Mouse (Mus musculus): ENCODE results near the gene Krtap19-3.

Krtap19-3 gene

GRCm38 (mm10) chr16:88877938-88878337, at the start of gene Krtap19-3:
TSS of gene Krtap19-3 (minus strand) at chr16:88878038.
- WGBS = 89% methylated on average over 2 of the region's 2 CpGs

DNA sequence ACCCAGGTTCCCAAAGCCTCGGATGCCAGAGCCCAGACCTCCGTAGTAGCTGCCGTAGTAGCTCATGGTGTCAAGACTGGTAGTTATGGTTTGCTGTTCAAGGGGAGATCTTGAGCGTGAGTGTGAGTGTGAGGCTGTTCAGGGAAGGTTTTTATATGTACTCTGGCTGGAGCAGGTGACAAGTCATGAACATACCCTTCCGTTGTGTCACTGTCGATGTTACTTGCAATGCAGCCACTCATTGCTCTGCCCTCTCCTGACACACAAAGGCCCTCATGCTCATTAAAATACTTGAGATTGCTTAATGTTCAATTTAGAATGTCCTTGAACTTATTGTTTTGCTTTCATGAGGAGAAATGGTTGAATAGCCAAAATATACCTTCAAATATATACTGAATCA, 18.5 kb upstream of the Krtap19-3 start, which contains the start of gene Krtap19-5:
Gene Krtap19-5 (minus strand): TSS at position 101 of the 400 bp plus-strand sequence.
- 95% methylated on average over 6 of the region's 6 CpGs for WGBS

DNA sequence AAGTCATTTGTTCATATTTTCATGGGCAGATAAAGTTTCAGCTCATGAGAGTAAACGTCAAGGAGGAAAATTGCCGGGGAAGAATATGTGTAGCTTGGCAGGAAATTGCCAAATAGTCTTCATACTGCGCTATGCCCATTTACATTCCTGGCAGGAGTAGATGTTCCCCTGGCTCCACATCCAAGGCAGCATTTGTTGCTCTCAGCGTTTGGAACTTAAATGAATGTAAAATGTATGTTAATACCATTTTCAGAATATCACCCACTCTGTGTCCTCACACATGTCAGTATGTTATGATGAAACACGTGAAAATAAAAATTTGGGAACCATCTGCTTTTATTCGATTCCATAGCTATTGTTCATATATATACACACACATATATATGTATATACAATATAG, 9.0 kb upstream of the Krtap19-3 start:
- 54% methylated on average over 6 of the region's 6 CpGs for whole genome bisulfite sequencing

DNA sequence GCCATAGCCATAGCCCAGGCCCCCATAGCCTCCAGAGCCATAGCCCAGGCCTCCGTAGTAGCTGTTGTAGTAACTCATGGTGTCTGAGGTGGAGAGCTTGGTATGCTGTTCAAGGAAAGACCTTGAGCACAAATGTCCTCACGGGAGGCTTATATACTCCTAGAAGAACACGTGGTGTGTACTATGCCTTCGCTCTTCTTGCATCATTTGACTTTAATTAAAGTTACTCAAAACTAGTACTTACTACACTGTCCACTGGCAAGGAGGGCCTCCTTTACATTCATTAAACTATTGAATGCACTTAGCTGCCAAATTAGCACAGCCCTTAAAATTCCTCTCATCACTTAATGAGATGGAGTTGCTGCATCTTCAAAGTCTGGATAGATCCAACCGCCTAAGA, 7.2 kb upstream of the Krtap19-3 start, which contains the start of gene Krtap19-4:
Gene Krtap19-4 (minus strand): TSS at position 101 of the 400 bp plus-strand sequence.
- WGBS = 84% methylated on average over 5 of the region's 5 CpGs

DNA sequence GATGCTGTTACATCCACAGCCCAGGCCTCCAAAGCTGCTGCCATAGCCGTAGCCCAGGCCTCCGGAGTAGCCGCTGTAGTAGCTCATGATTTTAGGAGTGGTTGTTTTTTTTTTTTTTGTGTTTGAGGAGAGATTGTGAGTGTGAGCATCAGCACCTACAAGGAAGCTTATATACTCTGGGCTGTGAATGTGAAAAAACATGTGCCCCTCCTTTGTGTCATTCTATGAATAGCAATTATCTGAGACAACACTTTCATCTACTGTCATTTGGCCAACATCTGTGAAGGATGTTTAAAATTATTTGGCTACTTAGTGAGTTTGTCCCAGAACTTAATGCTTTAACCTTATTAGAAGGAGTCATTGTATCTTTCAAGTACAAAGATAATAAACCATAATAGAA, 3.7 kb downstream of the Krtap19-3 start, which contains the start of gene Krtap19-2:
Gene Krtap19-2 (minus strand): TSS at position 101 of the 400 bp plus-strand sequence.
- 96% methylated on average over 3 of the region's 3 CpGs for WGBS

DNA sequence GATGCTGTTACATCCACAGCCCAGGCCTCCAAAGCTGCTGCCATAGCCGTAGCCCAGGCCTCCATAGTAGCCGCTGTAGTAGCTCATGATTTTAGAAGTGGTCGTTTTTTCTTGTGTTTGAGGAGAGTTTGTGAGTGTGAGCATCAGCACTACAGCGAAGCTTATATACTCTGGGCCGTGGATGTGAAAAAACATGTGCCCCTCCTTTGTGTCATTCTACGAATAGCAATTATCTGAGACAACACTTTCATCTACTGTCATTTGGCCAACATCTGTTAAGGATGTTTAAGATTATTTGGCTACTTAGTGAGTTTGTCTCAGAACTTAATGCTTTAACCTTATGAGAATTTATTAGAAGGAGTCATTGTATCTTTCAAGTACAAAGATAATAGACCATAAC, 8.5 kb downstream of the Krtap19-3 start, which contains the start of gene Krtap19-1:
Gene Krtap19-1 (minus strand): TSS at position 101 of the 400 bp plus-strand sequence.
- 88% methylated on average over 6 of the region's 6 CpGs for WGBS

GRCm38 (mm10) chr16:88864887-88865407, 12.9 kb downstream of the Krtap19-3 start:
- WGBS = 92% methylated on average over 4 of the region's 4 CpGs

- WGBS = 24% methylated on average over 5 of the region's 5 CpGs
Measured at GRCm38 (mm10) chr16:88851450-88851849, 26.4 kb downstream of the Krtap19-3 start.

- WGBS = 88% methylated on average over 4 of the region's 4 CpGs
Measured at GRCm38 (mm10) chr16:88848558-88848957, 29.3 kb downstream of the Krtap19-3 start.

DNA sequence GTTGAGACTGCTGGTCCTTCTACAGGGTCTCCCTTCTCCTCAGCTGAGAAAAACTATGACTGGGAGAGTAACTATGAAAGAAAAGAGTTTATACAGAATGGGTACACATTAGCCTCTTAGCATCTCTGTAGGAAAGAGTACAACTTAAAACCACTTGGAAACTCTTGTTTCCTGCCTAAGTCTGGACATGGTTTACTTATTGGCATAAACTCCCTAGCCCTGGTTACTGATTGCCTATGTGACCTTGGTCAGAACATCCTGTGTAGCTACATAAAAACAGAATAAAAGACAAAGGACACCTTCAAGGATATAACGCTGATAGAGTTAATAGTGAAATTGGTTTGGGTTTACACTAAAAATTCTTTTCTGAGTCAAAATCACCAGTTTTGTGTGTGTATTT, 30.5 kb downstream of the Krtap19-3 start:
- 98% methylated on average over 1 of the region's 1 CpGs for WGBS
